Mouse (Mus musculus) fibroblast of lung, adult 2 months (primary cell): ENCODE data around the gene Cacna1c.

Source experiments
- DNase-seq: peaks from one replicate; pipeline ENCODE4 v3.0.0-alpha.2; 2011; ENCODE audit warnings: low read depth

The Cacna1c gene

DNA sequence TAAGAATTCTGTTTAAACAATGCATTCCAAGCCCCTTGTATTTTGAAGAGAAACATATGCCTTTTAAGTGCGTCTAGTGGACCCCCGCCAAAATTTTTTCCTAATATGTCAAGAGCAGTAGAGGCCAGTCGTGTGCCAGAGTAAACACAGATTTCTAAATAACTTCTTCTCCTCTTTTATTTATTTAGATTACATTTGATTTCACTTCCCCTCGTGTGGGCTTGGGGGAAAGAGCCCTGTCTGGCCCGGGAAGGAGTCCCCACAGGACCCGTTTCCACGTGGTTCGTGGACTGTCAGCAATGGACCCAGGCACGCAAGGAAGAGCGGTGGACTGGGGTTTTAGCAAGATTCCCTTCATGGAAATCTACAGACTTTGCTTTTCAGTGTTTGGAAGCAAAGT is 143.4 kb downstream of the Cacna1c start:
- DNase-seq = peak; percentile 35

DNA sequence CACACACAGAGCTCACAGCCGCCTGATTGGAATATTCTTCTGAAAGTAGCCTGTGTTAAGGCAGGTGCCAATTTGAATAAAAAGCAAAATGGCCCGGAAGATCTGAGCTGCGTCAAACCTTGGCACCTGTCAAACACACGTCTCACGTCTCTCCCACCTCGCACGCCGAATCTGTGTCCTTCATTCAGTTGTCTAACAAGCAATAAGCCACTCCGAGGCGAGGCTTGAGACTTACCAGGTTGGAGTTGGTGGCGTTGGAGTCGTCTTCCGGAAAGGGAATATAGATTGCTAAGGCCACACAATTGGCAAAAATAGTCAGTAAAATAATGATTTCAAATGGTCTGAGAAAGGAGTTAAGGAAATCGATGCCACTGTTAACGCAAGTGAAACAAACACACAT is 143.9 kb downstream of the Cacna1c start:
- DNase-seq = no peak

DNA sequence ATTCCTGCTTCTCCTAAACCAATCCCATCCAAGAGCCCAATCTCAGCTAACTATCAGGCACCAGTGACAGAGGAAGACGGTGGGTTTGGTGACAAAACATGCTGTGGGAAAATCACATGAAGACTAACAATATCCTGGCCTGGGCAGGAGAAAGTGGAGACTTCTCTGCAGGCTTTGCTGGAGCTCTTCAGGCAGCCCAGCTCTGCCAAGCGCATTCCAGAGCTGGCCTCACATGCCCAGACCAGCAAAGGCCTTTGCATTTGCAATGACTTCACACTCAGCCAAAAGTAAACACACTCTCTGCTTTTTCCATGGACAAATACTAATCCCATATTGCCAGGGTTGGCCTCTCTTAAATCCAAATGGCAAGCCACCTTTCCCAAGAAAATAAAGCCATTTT is 144.5 kb downstream of the Cacna1c start:
- DNase-seq = peak; percentile 39

DNA sequence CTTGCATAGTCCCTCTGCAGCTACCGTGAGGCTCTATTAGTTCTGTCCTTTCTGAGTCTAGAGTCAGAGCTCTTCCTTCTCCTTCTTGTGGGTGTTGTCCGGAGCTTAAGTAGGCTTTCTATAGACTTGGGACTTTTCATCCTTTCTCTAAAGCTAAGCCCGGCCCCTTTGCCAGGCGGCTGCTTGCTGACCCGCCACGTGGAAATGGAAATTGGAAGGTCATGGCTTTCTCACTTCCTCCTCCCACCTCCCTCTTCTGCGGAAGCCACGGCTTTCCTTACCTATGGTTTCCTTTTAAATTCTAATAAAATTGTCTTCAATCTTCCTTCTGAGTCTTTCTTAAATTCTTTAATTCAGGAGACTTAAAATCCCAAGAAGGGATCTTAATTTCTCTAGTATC is 148.9 kb downstream of the Cacna1c start:
- no peak for DNase-seq

DNA sequence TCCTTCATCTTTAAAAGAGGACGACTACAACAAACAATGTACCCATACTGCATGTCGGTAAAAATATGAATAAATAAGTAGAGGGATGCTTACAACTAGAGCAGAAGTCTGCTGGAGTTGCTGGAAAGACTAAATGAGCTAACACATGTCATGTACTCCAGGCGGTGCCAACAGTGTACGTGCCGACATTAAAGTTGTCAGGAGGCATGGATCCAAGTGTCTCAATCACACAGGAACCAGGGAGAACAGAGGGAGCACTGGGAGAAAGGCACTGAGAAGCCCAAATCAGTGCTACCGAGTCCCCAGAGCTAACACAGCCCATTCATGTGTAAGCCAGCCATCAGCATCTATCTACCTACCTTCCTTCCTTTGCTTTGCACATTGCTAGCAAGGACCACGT is 150.7 kb downstream of the Cacna1c start:
- no peak for DNase-seq

DNA sequence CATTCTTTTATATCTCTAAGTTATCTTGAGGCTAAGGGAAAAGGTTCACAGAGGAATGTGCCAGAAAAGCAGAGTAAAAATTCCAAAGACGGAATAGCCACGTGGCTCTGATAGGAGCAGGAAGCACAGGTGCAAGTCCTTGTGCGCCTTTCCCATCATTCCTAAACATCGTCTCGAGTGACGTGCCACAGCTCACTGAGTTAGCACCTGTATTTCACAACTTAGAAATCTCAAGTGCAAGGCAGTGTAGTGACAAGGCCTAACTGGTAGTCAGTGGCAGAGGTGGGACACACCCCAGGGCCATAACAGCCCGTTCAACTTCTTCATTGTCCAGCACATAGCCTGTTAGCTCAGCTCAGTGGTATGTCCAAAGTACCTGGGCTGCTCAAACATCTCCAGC is 152.1 kb downstream of the Cacna1c start:
- DNase-seq = no peak

DNA sequence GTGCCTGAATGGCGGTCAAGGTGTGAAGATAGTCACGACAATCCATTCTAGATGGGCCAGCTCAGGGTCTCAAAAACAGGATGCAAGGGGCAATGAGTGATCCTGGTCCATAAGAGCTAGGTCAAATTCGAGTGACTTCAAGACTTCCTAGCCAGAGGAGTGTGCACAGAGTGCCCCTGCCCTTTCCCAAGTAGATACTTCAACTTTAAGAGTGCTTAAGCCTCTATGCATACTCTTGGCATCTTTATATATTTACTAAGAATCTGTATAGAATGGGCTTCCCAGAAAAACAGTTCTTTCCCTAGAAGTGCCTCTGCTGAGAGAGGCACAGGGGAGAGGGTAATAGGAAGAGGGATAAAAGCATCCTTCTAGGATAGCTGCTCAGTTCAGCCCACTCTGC is 153.4 kb downstream of the Cacna1c start:
- DNase-seq = no peak

DNA sequence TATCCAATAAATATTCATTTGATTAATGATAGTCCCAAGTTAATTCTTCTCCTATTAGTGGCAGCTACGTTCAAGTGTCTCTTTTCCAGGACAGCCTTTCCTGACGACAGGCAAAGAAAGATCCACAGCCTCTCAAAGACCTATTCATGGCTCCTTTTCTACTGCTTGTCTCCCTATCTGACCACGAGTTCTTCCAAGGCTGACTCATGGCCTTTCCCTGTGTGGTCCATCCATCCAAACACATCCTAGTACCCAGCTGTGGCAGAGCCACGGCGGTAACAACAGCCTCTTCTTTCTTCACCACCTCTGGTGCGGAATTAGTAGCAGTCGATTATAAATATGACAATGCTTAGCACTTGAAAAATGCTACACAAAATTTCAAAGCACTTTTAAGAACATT is 155.3 kb downstream of the Cacna1c start:
- DNase-seq = no peak

DNA sequence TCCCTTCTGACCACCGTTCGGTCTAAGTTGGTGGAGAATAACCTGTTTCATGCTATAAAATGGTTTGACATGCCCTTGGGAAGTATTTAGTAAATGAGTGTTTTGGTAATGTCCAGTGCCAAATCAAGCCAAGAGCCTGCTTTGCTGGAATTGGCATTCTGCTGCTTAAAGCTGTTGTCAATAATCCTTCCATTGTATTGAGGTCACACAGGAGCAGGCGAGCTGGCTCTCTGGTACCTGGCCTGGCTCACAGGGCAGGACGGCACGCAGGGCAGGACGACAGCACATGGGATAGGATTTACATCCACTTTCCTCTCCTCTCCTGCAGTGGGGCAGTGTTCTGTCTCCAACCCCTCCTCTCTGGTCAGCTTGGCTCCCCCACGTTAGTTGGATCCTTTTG is 156.4 kb downstream of the Cacna1c start:
- DNase-seq = no peak

DNA sequence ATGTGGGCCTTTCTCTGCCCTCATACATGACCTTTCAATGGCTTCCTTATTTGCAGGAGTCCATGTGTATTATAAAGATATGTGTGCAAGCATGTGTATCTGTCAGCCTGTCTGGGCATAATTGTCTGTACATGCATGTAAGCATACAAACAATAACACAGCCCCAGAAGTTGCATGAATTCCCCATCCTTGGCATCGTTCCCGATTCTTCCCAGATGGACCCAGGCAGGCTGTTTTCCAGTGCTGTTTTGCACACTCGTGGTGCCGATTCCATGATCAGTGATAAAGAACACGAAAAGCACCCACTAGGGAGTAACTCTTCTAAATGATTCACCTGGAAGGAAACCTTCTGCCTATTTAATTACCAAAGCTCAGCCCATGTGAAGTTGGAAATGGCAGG is 156.9 kb downstream of the Cacna1c start:
- DNase-seq = no peak

DNA sequence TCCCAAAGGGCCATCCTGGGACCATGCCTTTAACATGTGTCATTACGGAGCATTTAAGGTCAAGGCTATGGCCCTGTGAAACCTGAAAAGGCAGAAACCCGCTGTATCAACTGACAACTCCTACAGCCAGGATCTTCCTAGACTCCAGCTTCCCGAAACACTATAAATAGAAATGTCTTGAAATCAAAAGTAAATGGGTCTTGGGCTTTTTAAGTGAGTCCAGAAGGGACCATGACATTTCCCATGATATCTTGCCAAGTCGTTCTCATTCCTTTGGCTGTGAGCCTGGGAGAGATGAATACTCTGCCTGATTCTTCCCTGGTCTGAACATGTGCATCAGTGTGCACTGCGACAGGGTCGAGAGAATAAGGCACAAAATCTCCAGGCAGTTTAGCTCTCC is 158.4 kb downstream of the Cacna1c start:
- peak; percentile 66 for DNase-seq

DNA sequence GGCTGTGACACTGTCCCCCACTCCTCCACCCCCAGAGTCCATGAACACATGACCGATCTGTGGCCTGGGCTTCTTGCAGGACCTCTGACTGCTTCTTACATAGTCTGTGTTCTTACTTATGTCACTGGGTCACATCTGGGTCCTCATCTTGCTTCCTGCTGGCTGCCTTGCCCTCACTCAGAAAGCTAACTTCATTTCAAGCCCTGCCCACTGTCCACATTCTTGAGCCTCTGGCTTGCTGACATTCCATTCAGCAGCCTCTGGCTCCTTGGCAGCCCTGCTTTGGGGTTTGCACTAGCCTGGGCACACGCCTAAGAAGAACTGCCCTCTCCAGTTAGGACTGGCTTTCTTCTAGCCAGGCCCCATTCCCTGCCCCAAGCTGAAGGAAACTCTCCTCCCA is 159.2 kb downstream of the Cacna1c start:
- DNase-seq = peak; percentile 73

DNA sequence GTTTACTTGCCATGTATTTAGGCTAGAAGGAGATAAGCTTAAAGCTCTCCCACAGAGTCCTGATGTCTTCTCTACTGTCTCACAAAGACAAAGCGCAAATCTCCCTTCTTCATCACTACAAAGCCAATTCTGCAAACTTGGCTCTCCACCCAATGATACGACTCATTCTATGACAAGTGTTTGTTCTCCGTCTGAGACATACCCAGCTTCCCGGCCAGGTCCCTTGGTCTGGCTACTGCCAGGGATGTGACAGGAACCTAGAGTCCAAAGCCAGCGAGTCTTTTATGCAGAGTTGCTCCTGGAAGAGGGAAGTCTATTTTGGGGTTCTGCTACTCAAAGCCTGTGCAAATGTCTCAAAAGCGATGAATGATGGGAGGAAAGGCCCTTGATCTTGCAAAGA is 160.9 kb downstream of the Cacna1c start:
- DNase-seq = no peak

DNA sequence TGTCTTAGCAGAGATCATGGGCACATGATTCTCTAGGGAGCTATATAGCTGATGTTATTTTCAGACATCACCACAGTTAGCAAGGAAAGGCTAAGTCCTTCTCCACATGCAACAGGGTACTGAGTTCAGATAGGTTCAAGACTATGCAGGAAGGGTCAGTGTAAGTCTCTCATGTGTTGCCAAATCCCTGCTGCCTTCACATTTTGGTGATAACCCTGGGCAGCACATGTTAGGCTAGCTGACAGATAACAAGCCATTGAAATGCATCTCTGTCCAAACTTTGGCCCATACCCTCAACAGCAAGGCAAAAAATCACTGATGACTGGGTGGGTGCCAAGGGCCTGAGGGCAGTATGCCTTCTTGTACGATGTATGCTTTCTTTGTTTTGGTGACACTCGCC is 161.3 kb downstream of the Cacna1c start:
- no peak for DNase-seq

DNA sequence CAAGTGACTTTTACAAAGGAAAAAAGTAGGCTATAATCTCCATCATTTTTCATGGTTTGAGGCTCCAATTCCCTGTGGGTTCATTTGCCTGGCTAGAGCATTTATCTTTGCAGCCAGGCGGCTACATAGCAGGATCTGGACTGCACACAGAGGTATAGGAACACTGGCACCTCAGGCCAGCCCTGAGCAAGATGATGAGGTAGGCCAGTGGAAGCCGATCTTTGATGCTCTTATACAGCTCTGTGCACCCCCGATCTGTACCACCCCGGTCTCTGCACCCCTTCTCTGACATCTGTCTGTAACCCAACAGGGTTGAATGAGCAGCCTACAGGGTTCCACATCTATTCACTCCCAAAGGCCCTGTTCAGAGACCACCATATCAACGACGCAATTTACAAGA is 168.3 kb downstream of the Cacna1c start:
- no peak for DNase-seq

DNA sequence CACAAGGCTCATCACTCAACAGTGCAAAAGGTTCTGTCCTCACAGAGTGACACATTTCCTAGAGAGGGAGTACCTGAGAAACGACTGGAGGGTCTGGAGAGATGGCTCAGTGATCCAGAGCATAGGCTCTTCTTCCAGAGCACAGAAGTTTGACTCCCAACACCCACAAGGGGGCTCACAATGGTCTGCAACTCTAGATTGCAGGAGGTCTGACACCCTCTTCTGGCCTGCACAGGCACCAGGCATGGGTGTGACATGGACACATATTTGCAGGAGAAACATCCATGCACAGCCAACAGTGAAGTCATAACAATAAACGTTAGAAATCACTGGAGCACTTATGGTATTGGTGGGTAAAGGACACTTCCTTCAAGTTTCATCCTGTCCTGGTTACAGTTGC is 173.4 kb downstream of the Cacna1c start:
- no peak for DNase-seq

DNA sequence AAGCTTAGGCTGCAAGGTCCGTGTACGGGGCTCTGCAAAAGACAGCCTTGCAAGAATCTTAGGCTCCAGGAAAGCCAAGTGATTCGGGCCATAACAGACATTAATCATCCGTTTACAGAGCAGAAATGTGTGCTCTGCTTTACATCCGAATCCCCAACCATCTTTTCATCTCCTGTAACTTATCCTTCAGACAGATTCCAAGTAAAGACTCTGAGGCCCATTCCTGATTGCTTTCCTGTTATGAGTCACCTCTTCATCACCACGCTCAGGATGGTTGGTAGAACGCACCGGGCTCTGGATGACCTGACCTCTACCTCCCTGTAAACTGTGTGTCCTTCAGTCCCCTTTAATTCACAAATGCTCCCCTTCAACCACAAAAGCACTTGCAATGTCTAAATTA is 175.0 kb downstream of the Cacna1c start:
- no peak for DNase-seq

DNA sequence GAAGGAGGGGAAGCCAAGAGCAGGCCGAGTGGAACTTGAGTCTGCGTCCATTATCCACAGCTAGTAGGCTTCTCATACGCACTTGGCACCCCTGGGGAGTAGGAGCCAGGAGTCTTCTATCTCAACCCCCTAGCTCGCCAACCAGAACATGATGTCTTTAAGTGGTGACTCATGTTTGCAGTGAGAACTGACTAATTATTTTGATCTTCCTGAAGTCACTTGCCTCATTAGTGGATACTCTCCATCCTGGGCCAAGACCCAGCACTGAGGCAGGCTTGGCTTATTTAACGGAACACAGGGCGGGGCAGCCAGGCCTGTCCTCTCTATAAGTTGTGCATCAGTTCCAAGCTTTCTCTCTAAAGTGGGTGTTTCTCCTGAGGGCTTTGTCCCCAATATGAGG is 177.3 kb downstream of the Cacna1c start:
- DNase-seq = no peak

DNA sequence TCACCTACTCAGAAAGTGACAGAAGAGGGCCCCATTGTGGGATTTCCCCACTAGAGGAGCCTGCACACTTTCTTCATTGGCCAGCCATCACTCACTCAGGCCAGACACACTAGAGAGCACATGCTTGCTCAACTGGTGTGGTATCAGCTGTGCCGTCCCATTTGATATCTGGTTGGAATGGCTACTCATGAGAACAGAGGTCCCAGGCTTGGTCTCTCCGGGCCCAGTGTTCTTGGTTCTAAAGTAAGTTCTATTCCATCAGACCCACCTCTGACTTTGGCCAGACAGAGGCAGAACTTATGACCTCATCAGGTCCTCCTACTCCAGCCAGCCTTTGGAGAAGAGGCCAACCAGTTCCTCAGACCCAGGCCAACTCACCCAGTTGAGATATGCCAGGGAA is 178.0 kb downstream of the Cacna1c start:
- DNase-seq = no peak

DNA sequence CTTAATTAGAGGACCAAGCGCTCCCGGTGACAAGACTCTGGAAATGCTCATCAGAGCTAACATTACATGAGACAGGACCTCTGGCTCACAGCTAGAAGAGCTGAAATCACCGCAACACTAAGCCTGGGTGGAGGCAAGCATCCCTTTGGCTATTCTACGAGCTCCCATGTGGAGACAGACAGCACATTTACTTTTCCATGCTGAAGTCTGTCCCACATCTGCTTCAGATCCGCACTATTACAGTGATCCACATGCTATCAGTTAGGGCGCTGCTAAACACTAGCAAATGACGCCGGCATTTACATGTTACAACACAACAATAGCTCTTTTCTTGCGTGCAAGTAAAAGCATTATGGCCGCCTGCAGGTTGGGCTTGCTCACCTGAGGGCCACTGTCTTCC is 178.7 kb downstream of the Cacna1c start:
- no peak for DNase-seq

DNA sequence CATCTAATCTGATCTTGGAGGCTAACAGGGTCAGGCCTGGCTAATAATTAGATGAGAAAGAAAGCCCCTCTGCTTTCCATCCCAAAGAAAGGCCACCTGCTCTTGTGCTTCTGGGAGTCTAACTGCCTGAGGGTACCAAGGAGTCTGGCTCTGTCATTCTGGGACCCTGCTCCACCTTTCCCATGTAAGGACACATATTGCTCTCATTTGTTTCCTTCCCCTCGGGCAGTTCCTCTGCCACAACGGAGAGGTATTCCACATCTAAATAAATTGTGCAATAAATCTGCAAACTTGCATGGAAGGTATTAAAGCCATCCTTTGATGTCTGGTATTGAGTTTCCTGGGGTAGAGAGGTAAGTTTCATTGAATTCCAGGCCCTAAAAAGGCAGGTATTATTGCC is 180.9 kb downstream of the Cacna1c start:
- no peak for DNase-seq

DNA sequence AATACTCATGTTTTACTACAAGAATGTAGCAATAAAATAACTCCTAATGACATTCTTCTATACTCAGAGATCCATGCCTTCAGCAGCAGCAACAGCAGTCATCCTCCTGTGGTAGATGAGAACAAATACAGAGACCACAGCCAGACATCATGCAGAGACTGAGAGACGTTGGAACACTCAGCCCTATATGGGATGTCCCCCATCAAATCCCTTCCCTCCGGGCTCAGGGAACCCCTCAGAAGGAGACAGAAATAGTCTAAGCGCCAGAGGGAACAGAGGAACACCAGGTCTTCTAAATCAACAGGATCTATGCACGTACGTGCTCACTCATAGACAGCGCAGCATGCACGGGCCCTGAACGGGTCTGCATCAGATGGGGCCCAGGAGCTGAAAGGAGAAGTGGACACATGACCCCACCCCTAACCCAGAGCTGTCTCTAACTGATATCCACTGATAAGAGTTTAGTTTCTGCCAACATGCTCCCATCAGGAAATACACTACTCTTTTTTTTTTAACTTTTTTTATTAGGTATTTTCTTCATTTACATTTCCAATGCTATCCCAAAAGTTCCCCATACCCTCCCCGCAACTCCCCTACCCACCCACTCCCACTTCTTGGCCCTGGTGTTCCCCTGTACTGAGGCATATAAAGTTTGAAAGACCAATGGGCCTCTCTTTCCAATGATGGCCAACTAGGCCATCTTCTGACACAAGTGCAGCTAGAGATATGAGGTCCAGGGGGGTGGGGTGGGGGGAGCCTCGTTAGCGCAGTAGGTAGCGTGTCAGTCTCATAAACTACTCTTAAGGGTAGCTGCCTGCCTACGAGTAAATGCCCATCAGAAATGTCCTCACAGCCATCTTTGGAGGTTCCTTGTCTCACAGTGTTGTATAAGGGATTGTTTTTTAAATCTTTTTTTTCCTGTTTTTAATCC is 182.8 kb downstream of the Cacna1c start:
- DNase-seq = no peak

DNA sequence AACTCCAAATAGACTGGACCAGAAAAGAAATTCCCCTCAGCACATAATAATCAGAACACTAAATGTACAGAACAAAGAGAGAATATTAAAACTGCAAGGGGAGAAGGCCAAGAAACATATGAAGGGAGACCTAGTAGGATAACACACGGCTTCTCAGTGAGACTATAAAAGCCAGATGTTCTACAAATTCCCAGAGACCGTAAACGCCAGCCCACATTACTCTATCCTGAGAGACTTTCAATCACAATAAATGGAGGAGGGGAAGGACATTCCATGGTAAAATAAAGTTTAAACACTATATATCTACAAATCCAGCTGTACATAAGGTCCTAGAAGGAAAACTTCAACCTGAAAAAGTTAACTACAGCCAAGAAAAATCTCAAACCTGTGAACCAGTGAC is 185.3 kb downstream of the Cacna1c start:
- DNase-seq = no peak

DNA sequence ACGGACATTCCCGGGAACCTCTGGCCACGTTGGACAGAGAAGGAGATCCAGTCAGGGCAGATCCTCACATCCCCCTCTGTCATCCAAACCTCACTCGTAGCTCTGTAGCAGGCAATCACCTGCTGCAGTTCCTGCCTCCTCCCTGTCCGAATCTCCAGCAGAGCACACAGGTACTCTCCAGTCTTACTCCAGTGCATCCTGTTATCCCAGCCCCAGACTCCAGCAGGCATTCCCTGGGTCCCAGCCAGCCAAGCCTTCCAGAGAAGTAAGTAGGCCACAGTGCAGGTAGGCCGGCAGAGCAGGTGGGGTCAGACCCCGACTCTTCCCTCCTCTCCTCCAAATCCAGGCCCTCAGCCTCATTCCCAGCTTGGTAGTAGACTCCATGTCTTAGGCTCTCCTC is 186.7 kb downstream of the Cacna1c start:
- DNase-seq = no peak
